Mouse (Mus musculus): Measurements from ENCODE around the gene Rps6ka5. TPM values are rescaled to one million over a fixed set of nuclear protein-coding genes. Genes with fewer than 3 reads are reported as not detected.

Gene Rps6ka5
- total RNA-seq, 2 experiments from 2014 or later, result 19.9 to 20.5 TPM

GRCm38 (mm10) chr12:100665294-100665693 lies 61.5 kb downstream of the Rps6ka5 start:
- DNase-seq (ENCODE audit: low spot score in 2 of 2), result no peak

DNA sequence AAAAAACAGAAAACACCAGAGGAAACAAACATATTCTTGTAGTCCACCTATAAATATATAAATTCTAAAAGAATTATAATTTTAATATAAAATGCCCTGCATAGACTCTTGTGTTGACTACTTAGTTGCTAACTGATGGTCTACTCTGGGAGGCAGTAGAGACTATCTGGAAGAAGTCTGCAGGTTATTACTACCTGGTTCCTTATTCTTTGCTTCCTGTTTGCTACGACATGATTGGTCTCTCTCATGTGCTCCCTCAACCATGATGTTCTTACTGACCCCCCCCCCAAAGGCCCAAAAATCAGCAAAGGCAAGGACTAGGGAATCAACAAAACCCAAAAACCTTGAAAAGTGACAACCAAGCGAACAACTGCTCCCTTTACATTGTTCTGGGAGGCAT lies 66.7 kb downstream of the Rps6ka5 start:
- no peak for DNase-seq (ENCODE audit: low spot score in 2 of 2)

DNA sequence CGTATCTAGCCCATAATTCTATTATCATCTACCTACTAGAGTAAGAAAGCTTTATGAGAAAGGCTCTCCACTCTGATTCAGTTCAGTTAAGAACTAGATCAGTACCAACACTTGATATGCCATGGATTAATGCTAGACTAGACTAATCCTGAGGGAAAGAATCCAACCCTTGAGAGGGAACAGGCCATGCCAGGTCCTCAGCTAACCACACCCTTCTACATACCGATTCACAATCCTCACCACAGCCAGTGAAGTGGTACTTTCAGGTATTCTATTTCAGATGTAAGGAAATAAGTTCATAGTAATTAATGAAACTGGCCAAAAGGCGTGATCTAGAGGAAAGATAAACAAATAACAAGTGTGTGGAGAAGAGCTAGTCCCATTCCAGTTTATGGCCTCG lies 70.8 kb downstream of the Rps6ka5 start:
- no peak for DNase-seq (ENCODE audit: low spot score in 2 of 2)

- no peak for DNase-seq (ENCODE audit: low spot score in 2 of 2)
Measured at GRCm38 (mm10) chr12:100641936-100642335, 84.8 kb downstream of the Rps6ka5 start.

DNA sequence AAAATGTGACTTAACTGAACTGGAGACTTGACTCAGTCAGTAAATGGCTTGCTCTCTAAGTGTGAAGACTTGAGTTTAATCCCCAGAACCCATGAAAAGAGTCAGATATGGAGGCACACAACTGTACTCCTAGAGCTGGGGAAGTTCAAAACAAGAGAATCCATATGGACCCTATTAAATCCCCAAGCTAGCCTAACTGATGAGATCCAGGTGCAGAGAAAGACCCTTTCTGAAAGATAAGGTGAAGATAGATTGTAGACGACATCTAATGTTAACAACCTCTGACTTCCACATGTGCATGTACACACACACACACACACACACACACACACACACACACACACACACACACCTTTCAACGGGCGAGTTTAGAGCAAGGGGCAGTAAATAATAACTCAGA lies 86.1 kb downstream of the Rps6ka5 start:
- DNase-seq (ENCODE audit: low spot score in 2 of 2), result no peak

GRCm38 (mm10) chr12:100639680-100640079 lies 87.1 kb downstream of the Rps6ka5 start:
- peak; percentile 46 to 47 for DNase-seq (ENCODE audit: low spot score in 2 of 2)

DNA sequence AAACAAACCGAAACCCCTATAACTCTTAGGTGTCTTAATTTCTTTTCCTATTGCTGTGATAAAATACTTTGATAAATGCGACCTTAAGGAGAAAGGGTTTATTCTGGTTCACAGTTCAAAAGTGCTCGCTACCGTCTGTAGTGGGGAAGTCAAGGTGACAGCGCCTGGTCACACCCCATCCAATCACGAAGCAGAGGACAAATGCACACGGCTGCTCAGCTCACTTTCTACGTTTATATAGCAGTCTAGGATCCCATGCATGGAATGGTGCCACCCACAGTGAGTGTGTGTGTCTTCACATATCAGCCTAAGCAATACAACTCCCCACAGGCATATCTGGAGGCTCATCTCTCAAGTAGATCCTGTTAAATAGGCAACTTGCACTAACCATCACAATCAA lies 88.9 kb downstream of the Rps6ka5 start:
- DNase-seq (ENCODE audit: low spot score in 2 of 2), result no peak

- no peak for DNase-seq (ENCODE audit: low spot score in 2 of 2)
Measured at GRCm38 (mm10) chr12:100636733-100637132, 90.0 kb downstream of the Rps6ka5 start.

DNA sequence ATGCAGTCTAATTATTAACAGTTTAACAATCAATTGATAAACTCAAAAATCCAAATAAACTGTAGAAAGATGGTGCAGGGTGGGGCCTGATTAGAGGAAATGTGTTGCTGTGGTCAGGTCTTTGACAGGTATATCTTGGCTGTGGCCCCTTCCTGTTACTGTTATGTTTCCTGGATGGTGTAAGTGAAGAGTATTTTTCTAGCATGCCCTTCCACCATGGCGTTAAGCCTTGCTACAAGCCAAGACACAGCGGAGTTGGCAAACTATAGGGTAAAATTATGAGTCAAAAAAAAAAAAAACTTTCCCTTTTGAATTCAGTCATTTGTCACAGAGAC lies 90.5 kb downstream of the Rps6ka5 start:
- DNase-seq (ENCODE audit: low spot score in 2 of 2), result no peak

GRCm38 (mm10) chr12:100635601-100636298 lies 91.0 kb downstream of the Rps6ka5 start:
- no peak for DNase-seq (ENCODE audit: low spot score in 2 of 2)

DNA sequence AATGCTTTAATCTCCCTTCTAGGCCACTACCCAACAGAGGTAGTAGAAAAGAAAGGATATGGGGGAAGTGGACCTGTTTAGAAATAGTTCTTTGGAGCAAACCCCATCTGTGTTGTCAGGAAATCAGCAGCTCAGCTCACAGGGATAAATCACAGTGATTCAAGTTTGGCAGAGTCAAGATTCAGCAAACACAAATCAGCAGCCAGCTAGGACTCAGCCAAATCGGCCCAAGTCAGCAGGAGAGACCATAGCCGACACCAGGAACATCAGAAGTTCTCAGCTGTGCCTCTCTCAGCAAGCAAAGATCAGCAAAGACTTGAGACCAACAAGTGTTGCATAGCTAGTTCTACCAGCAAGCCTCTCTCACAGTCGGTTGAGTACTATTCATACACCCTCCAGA lies 93.6 kb downstream of the Rps6ka5 start:
- DNase-seq (ENCODE audit: low spot score in 2 of 2), result no peak

DNA sequence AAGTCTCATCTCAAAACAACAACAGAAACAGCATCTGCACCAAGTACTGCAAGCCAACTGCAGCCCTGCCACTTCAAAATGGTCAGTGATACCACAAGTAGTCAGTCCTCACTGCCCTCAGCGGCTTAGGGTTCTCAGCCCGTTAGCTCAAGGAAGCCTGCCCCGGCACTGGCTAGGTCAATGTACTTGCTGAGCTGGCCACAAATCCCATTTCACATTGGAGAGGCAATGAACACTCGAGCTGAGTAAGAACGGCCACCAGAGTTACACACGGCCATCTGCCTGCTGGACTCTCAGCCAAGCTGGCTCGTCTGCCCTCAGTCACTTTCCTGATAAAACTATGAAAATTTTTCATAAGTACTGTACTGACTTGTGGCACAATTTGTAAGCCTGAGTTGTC lies 95.5 kb downstream of the Rps6ka5 start:
- DNase-seq (ENCODE audit: low spot score in 2 of 2), result no peak

DNA sequence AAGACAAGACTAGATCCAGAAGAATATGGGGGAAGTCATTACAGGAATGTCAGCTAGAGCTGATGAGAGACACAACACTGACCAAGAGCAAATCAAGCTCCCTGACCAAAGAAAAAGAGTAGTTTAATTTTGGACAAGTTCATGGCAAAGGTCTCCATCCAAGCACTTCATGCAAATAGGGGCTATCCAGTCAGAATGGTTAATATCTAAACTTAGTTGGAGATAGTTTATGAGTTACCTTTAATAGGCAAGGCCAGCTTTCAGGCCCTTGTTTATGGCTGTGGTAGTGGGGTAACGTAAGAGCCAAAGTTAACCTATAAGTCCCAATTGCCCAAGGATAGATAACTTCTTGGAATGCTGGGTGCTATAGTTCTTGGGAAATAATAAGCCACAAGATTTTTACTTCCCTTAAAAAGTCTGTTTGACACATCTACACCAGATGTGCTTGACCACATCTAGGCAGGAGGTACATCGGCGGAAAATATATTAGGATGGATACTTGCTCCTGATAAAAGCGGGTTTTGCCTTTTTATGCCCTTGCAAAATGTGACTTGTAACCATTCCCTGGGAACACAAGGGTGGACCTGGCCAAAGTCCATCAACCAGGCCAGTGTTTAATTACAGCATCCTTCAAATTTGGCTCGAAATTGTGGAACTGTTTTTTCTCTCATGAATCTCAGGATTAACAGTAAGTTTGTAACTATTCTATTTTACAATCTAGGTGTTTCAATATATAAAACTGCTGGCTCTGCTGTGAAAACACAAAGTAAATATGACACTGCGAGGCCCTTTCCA lies 97.5 kb downstream of the Rps6ka5 start:
- DNase-seq (ENCODE audit: low spot score in 2 of 2), result no peak

DNA sequence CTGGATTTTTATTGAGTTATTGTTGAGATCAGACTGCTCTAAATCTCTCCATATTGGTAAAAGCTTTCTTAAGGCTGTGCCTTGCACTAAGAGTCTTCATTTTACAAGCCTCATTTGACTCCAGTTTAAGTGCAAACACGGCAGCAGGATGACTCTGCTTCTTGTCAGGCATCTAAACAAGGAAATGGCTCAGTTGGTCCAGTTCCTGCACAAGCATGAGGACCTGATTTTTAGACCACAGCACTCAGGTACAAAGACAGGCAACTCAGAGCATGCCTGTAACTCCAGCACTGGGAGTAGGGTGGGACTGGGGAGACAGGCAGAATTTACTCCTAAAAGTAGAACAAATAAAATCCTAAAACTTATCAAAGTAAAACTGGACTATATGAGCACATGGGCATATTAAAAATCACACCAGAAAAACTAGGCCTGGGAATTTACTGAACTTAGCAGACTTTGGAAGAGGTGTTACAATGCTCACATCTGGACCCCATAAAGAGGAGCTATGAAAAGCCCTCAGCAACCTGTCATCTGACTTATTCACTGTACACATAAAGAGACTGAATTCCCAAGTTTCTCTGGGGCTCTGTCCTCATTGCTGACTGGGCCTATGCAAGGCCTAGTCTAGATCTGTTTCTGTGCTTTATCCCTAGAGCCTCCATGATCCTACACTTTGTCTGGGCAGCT lies 99.6 kb downstream of the Rps6ka5 start:
- DNase-seq (ENCODE audit: low spot score in 2 of 2), result no peak

DNA sequence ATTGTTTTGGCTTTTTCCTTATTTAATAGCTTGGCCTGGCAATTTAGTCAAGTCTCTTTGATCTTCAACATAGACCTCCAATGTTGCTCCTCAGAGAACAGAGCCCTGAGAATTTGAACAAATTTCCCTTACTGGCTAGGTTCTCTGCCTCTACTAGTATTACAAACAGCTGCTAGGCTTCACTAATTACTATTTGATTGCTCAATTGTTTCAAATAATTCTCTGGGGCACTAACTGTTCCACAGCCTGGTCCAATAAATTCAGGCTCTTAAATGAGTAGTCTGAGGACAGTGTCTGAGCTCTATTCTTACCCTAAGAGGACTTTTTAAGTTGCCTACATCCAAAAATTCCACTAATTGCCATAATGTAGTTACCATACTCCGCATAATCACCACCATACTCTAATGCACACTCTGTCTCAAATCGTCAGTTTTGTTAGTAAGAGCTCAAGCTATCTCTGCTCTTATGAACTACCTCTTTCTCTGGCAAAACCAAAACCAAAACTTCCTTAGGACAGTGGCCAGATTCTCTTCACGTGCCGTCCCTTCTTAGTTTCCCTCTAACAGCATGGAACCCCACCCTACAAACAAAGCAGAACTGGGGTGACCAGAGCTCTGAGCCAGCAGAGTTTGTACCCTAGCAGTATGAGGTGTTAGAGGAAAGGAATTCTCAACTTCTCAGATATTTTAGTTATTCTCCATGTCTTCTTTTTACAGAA lies 100.4 kb downstream of the Rps6ka5 start:
- no peak for DNase-seq (ENCODE audit: low spot score in 2 of 2)

- no peak for DNase-seq (ENCODE audit: low spot score in 2 of 2)
Measured at GRCm38 (mm10) chr12:100624854-100625447, 101.8 kb downstream of the Rps6ka5 start.

- DNase-seq (ENCODE audit: low spot score in 2 of 2), result no peak
Measured at GRCm38 (mm10) chr12:100615251-100615650, 111.5 kb downstream of the Rps6ka5 start.

DNA sequence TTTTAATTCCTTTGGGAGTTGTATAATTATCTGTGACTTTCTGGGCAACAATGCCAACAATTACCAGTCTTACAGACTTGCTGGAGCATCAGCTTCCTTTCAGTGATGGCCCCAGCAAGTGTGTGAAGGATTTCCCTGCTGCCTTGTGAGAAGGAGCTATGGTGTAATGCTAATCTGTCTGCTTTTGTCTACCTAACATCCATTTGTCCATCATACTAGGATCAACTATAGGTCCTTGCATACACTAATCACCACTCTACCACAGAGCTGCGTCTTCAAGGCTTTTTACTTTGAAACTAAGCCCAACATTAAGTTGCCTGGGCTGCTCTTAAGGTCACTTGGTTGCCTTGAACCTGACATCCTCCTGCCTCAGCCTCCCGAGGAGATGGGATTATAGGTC lies 112.9 kb downstream of the Rps6ka5 start:
- DNase-seq (ENCODE audit: low spot score in 2 of 2), result no peak

GRCm38 (mm10) chr12:100613192-100613700 lies 113.5 kb downstream of the Rps6ka5 start:
- DNase-seq (ENCODE audit: low spot score in 2 of 2), result no peak

- no peak for DNase-seq (ENCODE audit: low spot score in 2 of 2)
Measured at GRCm38 (mm10) chr12:100609766-100610165, 117.0 kb downstream of the Rps6ka5 start.

DNA sequence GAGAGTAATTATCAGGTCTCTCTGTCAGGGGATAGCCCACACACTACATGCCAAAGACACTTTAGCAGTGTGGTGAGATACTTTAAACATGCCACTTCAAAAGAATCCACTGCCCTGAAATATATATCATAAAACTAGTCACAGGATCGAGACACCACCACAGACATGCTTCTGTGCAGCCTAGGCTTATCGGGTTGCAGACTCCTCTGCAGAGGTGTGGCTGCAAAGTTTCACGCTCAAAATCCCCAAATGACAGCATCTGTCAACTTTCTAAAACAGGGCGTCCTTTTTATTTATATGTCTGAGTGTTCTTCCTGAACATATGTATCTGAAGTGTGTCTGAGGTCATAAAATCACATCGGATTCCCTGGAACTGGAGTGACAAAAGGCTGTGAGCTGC lies 117.7 kb downstream of the Rps6ka5 start:
- no peak for DNase-seq (ENCODE audit: low spot score in 2 of 2)

Measured in layer of hippocampus, postnatal 10 days (tissue).